Mouse (Mus musculus) embryo, embryonic 11 days (tissue): Measurements from ENCODE around the gene Rfx7.
"Not testable (repeated sequence)": the region's sequence is repeated elsewhere in the genome, so short reads cannot be mapped to it uniquely, and the experiment has no call there.

Experiments used
- DNase-seq: peaks from one replicate; pipeline ENCODE4 v3.0.0-alpha.2; 2015

Rfx7 gene

GRCm38 (mm10) chr9:72666352-72667021, 134.4 kb downstream of the Rfx7 start:
- not testable (repeated sequence) for DNase-seq

DNA sequence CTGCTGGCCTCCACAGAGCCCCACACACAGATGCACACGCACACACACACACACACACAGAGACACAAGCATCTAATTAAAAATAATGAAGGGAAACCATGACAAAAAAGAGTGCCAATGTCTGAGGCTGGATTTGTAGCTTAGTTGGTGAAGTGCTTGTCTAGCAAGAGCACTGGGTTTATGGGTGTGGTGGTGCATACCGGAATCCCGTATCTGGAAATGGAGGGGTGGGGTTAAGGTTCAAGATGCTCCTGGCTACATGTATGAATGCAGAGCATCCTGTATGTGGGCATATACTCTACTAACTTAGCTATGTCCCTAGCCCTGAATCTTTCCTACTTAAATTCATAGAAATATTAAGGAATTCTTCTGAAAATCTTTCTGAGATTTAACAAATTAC, 135.1 kb downstream of the Rfx7 start:
- DNase-seq, result no peak

- DNase-seq, result no peak
Measured at GRCm38 (mm10) chr9:72669383-72669782, 137.3 kb downstream of the Rfx7 start.

DNA sequence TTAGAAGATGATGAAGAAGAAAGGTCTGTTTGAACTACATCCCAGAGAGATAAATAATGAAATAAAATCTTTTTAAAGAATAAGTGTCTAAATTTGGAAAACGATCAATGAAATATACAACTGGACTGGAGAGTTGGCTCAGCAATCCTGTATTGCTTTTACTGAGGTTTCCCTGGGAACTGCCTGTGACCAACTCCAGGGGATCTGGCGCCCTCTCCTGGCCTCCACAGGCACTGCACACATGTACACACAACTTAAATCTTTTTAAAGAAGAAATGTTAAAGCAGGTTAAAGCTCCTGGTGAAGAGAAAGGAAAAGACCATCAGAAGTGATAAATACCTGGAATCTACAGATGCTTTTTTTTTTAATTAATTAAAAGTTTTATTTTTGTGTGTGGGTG, 140.3 kb downstream of the Rfx7 start:
- peak; percentile 80 for DNase-seq
